Mouse (Mus musculus): Measurements from ENCODE around the gene Slc7a11. TPM values are rescaled to one million over a fixed set of nuclear protein-coding genes. Genes with fewer than 3 reads are reported as not detected.

Slc7a11 gene
- polyA plus RNA-seq, 3 experiments from 2014 or later = 0.15 to 0.31 TPM; not detected in 1

DNA sequence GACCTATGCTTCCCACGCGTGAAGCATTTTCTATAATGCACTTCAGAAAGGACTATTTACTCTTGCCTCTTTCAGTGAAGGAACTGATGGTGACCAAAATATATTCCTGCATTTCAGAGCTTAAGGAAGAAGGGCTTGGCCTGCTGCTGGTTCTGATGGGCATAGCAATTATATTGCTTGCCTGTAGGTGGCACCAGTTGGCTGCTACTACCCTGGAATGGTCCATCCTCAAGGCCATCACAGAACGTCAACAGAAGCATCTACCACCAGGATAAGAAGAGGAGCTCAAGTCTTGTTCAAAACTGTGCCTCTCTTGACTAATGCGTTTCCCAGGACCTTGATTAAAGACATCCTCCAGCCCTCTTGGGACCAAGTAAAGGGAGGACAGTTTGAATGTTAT lies 139.3 kb downstream of the Slc7a11 start:
- no peak for ATAC-seq

DNA sequence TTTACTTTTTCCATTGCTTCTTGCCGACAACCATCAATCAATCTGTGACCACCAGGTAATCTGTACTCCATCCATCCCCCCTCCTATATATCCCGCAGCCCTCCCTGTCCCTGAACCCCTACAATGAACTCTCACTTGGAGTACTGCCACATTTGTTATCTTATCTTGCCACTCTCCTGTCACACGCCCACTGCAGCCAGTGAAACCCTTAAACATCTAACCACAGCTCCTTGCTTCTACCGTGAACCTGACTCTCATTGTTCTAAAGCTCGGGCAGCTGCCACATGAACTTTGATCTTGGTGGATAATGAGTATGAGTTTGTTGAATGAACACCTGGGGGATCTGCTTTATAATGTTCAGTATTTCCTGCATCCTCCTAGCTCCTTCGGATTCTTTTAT lies 140.8 kb downstream of the Slc7a11 start:
- ATAC-seq = no peak

DNA sequence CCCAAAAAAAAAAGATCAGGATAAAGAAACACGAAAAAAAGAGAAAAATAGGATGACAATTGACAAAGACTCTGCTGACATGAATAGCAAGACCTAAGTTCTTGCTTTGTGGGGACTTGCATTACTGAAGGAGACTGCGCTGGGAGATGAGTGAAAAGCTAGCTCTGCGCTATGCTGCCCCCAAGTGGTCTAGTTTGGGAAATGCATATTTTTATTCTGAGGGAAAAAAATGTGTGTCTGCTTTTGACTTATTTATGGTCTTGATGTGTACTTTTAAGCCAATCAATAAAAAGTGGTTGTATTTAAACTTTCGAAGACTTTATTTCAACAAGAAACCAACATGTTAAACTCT lies 142.5 kb downstream of the Slc7a11 start:
- ATAC-seq = no peak

DNA sequence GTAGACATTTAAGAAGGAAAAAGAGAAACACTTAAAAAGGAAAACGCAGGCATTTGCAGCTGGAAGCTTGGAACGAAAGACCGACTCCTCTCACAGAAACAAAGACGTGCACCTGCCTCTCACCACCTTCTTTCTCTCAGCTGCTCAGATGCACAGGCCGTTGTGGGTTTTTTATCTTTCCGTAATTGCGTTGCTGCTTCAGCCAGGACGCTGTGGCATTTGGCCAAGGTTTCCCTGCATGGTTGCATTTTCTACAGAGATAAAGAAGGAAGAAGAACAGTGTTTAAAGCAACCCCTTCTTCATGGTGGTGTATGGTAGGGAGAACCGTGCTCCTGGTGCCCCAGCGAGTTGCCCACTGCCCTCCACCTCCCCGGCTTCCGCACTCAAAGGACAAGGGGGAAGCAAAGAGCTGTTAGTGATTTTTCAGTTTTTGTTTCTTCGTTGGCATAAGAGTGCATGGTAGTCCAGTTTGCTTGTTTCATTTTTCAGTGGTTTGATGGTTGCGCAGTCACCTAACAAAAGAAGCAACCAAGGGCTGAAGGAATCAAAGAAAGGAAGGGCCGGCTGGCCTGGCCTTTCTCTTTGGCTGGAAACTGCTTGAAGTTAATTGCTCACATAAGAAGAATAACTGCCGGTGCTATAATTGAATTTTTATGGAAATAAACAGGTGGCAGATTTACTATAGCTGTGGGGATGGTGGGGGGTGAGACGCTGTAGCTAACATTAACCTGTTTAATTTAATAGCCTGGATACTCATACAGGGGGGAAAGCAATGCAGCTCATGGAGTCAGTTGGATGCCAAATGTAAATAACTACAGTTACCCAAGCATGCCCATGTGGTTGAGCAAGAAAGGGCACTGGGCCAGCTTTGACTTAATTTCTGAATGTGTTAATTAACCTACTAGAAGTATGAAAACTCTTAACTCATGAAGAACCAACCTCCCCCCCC lies 143.1 kb downstream of the Slc7a11 start:
- no peak for ATAC-seq

DNA sequence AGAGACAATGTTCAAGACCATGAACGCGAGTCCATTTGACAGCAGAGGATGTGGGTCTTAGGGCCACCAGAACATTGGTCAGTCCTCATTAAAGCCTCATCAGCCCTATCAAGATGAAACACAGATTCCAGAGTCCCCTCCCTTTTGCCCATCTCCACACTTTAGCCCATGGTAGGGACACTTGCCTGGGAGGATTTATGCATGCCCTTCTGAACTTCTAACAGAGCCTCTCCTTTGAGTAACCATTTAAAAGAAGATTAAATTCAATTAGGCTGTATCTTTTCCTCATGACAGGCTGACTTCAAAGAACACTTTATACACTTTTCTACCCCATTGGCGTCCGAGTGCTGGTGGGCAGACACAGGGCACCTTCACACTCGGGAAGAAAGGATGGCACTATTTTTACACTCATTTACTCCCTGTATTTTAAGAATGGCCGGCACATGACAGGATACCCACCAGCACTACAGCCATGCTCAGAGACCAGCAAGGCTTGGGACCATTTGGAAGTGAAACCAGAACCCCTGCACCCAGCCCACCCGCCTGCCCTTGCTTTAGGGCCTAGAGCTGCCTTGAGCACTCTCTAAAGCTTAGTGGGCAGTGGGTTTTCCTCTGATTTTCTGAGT lies 144.9 kb downstream of the Slc7a11 start:
- ATAC-seq = no peak

DNA sequence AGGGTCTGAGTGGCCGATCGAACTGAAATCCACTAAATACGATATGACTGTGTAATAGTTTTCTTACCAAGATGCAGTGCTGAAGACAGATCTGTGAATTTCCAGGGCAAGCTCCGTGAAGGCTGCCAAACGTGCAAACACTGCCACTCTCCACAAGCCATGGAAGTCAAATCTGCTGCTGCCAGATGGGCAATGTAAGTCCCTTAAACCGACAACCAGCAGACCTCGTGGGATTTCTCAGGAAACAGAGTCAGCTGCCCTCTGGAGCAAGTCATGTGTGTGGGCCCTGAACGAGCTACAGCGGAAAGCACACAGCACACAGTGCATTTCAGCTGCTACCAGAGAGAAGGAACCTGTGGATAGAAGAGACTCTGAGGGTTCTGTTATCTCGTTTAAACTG lies 146.5 kb downstream of the Slc7a11 start:
- ATAC-seq = no peak

DNA sequence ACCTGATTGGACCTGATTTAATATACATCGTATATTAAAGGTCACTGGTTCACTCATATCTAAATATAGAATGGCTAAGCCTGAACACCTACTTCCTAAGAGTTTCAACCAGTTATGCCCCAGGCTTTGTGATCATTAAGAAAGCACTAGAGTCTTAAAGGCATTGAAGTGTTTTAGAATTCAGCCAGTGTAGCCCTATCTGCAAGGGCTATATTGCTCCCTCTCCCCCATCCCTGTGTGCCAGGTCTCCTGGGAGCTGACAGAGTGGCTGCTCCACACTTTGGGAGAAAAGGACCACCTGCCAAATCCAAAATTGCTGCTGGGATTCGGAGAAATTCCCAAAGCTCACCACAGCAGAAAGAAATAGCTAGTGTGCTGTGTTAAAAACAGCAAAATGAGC lies 168.4 kb downstream of the Slc7a11 start:
- no peak for ATAC-seq

DNA sequence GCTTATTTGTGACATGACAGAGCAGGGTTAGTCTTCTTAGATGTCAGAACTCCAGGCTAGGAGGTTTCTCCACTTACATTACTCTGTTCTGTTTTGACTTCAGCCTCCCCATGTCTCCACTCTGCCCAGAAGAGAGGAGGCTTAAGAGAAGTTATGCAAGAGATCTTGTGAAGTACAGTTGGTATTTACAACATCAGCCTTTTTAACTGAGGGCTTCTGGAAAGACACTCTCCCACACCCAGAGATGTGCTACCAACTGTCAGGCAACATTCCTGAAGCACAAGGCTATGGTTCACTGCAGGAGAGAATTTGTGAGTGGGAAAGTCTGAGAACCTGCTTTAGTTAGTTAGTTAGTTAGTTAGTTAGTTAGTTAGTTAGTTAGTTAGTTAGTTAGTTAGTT lies 171.2 kb downstream of the Slc7a11 start:
- ATAC-seq = no peak

DNA sequence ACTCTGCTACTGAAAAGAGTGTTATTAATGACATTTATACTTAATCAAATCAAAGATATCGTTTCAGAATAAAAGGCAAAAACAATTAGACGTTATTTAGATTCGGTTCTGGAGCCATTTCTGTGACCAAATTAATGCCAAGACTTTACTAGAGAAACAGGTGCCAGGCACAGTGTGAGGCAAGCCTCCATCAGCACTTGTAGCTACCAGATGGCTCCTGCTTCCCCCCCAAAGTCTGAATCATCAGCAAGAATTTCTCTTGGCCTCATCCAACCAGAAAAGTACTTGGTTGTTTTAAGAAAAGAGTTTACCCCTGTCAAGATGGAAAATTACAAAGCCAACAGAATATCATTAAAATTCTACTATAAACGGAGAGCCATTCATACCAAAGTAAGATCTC lies 173.7 kb downstream of the Slc7a11 start:
- ATAC-seq = no peak

DNA sequence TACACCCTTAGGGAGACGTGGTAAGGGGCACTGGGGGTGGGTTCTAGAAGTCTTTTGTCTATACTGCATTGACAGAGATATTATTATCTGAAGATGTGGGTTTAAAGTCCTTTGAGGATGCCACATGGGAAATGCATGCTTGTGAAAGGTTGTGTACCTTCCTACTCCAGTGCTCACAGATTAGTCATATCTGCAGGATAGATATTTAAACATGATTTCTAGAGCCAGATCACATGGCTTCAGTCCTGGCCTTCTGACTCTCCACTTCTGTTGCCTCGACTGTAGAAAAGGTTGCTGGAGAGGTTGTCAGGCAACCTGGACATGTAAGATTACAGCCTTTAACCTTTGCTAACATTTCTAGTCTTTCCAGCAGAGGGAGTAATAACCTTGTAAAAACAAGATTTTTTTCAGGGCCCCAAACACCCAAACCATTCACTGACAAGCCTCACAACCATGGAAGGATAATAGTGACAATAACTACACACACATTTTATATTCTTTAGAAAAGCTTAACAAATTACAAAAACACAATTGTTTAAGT lies 180.8 kb downstream of the Slc7a11 start:
- no peak for ATAC-seq

DNA sequence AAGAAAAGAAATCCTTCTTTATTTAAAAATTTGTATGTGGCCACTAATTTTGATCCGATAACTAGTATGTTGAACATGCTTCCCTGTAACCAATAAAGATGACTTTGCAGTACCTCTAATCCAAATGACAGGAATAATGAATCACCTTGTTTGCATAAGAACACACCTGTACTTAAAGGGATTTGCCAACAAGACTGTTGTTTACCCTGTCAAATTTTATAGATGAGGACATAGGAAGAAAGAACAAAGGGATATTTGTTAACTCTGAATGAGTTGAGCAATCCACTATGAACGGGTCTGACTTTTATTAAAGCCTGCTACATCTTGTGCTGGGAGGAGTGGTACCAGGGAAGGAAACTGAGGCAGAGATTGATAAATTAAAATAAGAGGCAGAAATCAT lies 181.3 kb downstream of the Slc7a11 start:
- ATAC-seq = no peak

DNA sequence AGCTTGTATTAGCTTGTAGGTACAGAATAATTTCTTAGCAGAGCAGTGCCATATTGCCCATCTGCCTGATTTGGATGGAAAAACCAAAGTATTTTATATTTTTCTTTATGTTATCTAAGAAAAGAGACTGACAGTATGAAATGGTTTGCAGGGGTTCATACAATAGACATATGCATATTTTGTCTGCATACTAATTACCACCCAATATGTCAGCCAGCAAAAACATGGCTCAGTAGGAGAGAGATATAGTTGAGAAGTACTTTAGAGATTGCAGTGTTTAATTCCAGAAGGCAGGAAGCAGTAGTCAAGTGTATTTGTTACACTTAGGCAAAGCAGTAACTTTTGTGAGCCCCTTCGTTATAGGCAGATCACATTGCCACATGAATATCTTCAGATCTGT lies 182.7 kb downstream of the Slc7a11 start:
- ATAC-seq = no peak

DNA sequence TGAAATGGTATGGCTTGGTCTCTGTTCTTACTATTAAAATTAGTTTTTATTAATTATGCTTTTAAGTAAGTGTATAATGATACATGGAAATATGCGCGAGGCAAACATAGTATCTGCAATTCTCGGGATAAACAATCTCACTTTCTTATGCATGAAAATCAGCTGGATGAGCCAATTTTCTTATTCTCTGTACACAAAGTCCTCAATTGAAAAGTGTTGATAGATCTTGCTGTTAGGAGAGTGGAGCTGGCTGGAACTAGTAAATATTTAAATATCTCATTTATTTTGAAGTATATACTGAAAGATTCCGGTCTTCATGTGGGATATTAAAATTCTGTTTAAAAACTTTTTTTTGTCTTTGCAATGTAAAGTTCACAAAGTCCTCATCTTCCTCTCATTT lies 184.6 kb downstream of the Slc7a11 start:
- no peak for ATAC-seq

DNA sequence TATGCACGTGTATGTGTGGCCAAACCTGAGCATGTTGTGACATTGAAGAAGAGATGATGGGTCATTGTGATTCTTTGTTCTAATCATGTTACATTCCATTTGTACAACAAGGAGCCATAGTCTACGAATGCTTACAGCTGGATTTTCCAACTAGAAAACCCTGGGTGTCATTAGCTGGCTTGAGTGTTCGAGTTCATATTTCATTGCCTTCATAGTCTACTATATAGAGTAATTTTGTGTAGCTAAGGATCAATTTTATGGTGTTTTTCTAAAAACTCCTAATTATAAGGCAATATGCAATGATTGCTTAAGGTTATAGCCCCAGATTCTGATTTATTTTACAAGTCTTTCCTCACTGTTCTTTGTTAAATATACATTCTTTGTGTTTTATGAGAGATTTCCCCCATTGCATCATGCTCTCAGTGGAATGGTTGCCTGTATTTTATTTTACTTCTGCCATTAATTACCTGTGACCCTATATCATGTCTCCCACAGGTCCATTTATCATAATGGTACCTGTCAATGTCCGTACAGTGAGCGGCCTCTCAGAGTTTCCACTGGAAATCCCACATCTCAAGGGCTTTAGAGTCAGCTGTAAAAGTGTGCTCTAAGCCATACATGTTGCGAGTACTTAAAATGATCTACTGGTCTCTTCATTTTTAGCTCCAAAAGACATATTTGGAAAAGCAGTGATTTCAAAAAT lies 193.7 kb downstream of the Slc7a11 start:
- no peak for ATAC-seq

DNA sequence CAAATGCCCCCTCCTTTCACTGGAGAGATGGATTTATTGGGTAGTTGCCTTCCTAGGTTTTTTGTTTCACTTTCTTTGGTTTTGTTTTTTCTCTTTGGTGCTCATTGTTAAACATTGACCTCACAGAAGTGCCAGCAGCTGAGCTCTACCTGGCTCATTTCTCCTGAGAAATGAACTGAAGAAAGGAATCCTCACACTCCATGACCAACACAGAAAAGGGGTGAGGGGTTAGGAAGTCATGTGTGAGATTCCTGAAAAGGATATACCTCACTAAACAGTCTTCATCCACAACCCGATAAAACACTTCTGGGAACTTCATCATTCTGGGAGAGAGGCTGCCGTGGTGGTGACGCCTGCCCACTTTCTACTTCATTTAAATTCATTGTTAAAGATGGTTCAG lies 207.4 kb downstream of the Slc7a11 start:
- no peak for ATAC-seq

DNA sequence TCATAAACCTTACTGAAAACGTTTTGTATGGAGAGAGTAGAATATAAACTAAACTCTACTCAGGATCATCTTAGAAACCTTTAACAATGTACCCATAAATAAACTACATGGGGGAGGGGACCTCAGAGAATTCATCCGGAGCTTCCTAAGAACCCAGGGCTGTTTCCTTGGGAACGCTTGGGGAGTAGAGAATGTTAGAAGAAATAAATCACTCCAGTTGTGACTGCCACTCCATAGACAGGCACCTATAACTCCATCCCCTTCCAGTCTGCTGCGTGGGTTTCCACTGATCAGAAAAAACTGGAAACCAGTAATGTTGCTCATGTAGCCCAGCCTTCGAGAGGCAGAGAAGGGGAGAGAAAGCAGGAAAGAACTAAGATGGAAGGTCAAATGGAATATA lies 210.3 kb downstream of the Slc7a11 start:
- ATAC-seq = no peak

DNA sequence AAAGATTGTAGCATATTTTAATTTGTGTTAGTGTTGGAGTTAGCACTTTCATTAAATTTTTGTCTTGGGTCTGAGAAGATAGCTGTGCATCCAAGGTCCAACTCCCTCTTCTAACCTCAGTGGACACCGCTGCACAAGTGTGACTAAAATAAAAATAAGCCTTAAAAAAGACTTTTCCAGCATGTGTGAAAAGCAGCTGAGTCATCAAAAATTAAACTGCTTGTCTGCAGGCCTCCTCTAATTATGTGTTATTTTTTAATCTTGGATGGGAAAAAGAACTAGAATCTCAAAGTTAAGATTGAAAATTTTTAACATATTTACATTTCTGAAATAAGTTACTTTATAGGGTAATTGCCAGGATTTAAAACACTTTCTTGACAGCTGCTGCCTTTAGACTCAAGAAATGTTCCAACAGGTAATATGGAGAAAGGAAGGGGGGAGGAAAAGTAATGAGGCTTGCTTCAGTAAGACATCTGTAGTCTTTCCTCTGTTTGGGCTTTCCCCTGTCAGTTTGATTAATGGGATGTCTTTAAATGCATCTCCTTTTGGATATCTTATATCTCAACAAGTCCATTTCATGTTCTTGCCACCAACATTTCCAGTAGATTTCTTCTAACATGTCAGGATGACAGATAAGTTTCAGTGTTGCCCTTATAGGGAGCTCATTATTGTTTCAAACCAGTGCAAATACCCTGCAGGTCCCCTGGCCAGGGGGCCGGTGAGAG lies 218.9 kb downstream of the Slc7a11 start:
- no peak for ATAC-seq

DNA sequence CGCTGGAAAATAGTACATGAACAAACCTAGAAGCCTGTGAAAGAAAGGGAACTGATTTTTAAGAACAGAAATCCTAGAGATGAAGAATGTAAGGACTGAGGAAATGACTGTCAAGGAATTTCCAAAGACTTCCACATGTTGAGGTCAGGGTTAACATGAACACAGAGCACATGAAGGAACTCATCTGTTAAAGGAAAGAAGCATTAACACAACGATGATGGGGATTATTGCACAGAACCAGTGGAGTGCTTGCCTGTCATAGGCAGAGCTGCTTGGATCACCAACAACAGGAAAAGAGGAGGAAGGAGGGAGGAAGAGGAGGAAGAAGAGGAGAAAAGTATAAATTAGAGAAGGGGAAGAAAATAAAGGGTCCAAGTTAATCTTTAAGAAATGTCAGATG lies 223.0 kb downstream of the Slc7a11 start:
- no peak for ATAC-seq

DNA sequence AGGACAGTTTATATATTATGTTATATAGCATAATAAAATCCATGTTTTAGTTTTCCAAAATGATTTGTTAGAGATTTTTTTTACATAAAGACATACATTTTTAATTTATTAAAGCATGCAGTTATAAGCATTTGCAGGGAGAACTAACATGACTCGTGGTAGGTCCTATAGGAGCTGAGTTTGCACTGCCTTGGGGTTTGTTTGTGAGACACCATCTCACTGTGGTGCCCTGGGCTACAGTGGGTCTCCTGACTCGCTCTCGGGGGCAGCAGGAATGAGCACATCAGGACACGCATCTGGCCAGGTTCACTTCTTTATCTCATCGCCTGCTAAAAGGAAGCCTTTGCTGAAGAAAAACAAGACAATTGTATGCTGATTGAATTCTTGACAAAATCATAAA lies 257.0 kb downstream of the Slc7a11 start:
- ATAC-seq = no peak

DNA sequence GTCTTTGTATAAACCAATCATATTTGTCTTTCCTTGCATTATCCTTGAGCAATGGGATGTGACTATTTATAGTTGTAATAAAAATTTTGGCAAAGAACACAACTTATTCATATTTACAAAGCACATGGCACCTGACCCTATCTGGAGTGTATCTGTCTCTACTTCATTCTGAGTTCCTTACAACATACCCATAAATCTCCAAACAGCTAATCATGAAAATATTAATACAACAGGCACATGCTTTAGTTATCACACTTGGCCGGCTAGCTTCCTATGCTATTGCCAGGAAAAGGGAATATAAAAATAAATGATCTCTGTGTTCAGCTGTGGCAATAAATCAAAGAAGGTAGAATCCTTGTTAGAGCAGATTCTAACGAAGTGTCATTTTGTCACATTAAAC lies 257.5 kb downstream of the Slc7a11 start:
- no peak for ATAC-seq

DNA sequence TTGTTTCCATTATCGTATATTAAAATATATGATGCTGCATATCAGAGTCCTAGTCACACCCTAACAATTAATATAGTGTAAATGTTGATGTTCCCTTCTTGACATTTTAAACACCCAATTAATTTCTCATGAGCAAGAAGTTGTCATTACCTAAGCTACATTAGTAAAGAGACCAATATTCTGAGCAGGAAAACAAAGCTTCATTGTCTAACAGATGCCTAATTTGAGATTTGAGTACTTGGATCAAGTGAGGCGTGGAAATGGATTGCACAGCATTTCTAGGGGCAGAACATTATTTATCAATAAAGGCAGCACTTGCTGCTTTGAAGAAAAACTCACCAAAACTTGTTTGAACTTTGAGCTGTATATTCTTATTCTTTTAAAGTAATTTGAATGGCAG lies 282.7 kb downstream of the Slc7a11 start:
- no peak for ATAC-seq

DNA sequence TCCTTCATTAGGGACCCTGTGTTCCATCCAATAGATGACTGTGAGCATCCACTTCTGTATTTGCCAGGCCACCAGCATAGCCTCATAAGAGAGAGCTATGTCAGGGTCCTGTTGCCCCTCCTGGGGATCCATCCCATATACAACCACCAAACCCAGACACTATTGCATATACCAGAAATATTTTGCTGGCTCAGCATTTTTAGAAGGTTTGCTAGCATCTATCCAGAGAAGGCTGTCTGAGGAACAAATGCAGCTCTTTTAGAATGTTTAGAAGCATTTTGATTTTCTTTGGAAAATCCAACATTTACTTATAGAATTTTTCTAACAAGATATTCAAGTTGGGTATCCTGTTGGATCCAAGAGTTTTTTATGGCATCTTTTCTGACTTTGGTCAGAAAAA lies 299.3 kb downstream of the Slc7a11 start:
- ATAC-seq = no peak

DNA sequence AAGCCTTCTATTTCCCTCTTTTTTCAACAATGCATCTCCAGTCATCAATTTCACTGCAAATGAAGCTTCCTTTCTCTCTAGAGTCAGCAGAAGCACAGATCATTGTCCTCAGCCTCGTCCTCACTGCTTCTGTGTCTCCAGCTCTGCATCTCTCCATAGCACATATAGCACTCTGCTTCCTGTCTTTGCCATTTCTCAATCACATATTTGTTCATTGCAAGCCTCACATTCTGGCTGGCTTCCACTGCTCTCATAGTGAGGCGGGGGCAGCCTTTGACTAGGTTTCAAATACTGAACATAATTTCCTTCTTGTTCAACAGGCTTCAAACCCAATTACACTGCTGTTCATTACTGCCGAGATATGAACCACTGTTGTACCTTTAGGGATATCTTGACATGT lies 305.1 kb downstream of the Slc7a11 start:
- ATAC-seq = no peak
